In the genomic region with DNA sequence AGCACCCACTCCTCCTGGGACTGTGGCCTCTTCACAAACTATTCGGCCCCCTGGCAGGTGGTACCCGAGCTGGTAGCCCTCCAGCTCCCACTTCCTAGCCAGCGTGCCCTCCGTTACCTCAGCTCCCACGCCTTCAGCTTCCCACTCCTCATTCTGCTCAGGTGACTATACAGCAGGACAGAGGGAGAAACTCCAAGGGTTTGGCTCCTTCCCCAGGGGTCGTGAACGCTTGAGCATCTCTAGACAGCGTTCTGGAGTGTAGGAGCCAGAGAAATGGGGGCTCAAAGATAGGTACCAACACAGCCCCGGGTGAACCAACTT, we compare ENCODE assay signal across 27 mouse cellular contexts. TPM values are rescaled to one million over a fixed set of nuclear protein-coding genes. Genes with fewer than 3 reads are reported as not detected.
A peak's percentile ranks its signal among the peaks of the same experiment; 100 is the strongest.
DNase-seq lines count a peak whose midpoint lies in the region; ATAC-seq and TF ChIP-seq lines count a peak whose summit lies in the region.
"Had no signal": no experiment of that assay in that cellular context is flagged by ENCODE, and none has a peak within 500 bp of the region (broad histone marks: within the 10 kb centered on the region; RNA-seq: fewer than 3 reads in every experiment).

No protein-coding gene starts in this region.

- no peak for ATAC-seq in kidney, embryonic 15.5 days (replicated peaks; ENCODE audit: low FRiP score)
- no peak for ATAC-seq in liver, embryonic 16.5 days (ENCODE audit: low read depth)
- no peak for ATAC-seq in midbrain, embryonic 14.5 days (ENCODE audit: low FRiP score, low TSS enrichment)
- ATAC-seq: activated CD4-positive, CD25-positive, alpha-beta regulatory T cell, adult 4 months had no signal

- H3K4me3 ChIP-seq in kidney, embryonic 15.5 days (replicated peaks), result no peak overlapping the region
- H3K4me3 ChIP-seq in E14TG2a.4 (replicated peaks; ENCODE audit: low read length), result peak overlapping the region; percentile 53
- H3K4me3 ChIP-seq in bone marrow, adult 2 months (replicated peaks; ENCODE audit: control insufficient read depth, low read depth, low read length), result no peak overlapping the region
- no peak overlapping the region for H3K4me3 ChIP-seq in liver, embryonic 16.5 days (ENCODE audit: low read depth, low read length)
- no peak overlapping the region for H3K4me3 ChIP-seq in midbrain, embryonic 14.5 days (replicated peaks; ENCODE audit: low read depth, low read length)
- H3K4me3 ChIP-seq: heart, adult 2 months had no signal

- H3K9ac ChIP-seq in kidney, embryonic 15.5 days, result no peak overlapping the region
- H3K9ac ChIP-seq in liver, embryonic 16.5 days (ENCODE audit: low read depth, low read length), result peak overlapping the region; percentile 9; the same call in 1 of the 2 replicates
- H3K9ac ChIP-seq in midbrain, embryonic 14.5 days (replicated peaks; ENCODE audit: low read length), result no peak overlapping the region
- H3K9ac ChIP-seq: hindbrain, embryonic 14.5 days had no signal

- no peak for TF ChIP-seq POLR2A in bone marrow, adult 2 months (IDR thresholded peaks at IDR 0.05; ENCODE audit: borderline replicate concordance, control insufficient read depth, low read depth, low read length)

- peak overlapping the region; percentile 56; the same call in 1 of the 2 replicates for H3K4me2 ChIP-seq in kidney, embryonic 15.5 days
- H3K4me2 ChIP-seq in liver, embryonic 16.5 days (ENCODE audit: low read depth, low read length), result no peak overlapping the region
- no peak overlapping the region for H3K4me2 ChIP-seq in midbrain, embryonic 14.5 days (ENCODE audit: low read length)
- H3K4me2 ChIP-seq: hindbrain, embryonic 14.5 days had no signal

- 86% methylated on average over 9 of the region's 9 CpGs for WGBS in kidney, embryonic 15.5 days
- 89% methylated on average over 9 of the region's 9 CpGs for WGBS in bone marrow, adult 2 months
- 80% methylated on average over 9 of the region's 9 CpGs for WGBS in liver, embryonic 16.5 days (ENCODE audit: insufficient replicate concordance)
- WGBS in midbrain, embryonic 14.5 days, result 88% methylated on average over 9 of the region's 9 CpGs

- H3K27ac ChIP-seq in kidney, embryonic 15.5 days, result 0 out of 2 replicates have a peak overlapping the region, but pooled peaks have one; percentile 28
- H3K27ac ChIP-seq in bone marrow, adult 2 months (ENCODE audit: control insufficient read depth, insufficient read depth, low read depth, low read length, poor library complexity), result peak overlapping the region; percentile 12; the same call in 1 of the 2 replicates
- H3K27ac ChIP-seq in liver, embryonic 16.5 days (ENCODE audit: low read length), result peak overlapping the region; percentile 84
- no peak overlapping the region for H3K27ac ChIP-seq in midbrain, embryonic 14.5 days (replicated peaks; ENCODE audit: low read depth, low read length)
- H3K27ac ChIP-seq: heart, adult 2 months; hindbrain, embryonic 14.5 days; midbrain, embryonic 10.5 days had no signal

- no peak for DNase-seq in kidney, postnatal 36 days
- DNase-seq in midbrain, embryonic 14.5 days, result no peak
- DNase-seq in gastrocnemius, adult 18-20 months (ENCODE audit: low spot score), result no peak
- DNase-seq in layer of hippocampus, adult 9-10 months (ENCODE audit: low spot score), result no peak
- DNase-seq: adrenal gland, postnatal 14 days; cerebellum, adult 11-12 months; cerebellum, postnatal 25 days; embryo, embryonic 11 days; gastrocnemius, postnatal 10 days; heart, adult 2 months; kidney, adult 2 months; thymus, adult 18-20 months had no signal

- 0 out of 2 replicates have a peak, but pooled peaks cover 2% of the 10 kb centered on the region for H3K27me3 ChIP-seq in kidney, embryonic 15.5 days
- 0 out of 2 replicates have a peak, but pooled peaks cover 6% of the 10 kb centered on the region for H3K27me3 ChIP-seq in E14TG2a.4 (ENCODE audit: insufficient read depth, low read length)
- no peaks in the 10 kb centered on the region for H3K27me3 ChIP-seq in liver, embryonic 16.5 days (ENCODE audit: control insufficient read depth, insufficient read depth, low read depth, low read length)
- no peaks in the 10 kb centered on the region; the same call in 1 of the 2 replicates for H3K27me3 ChIP-seq in midbrain, embryonic 14.5 days (ENCODE audit: control insufficient read depth, insufficient read depth, low read length)

- H3K36me3 ChIP-seq in kidney, embryonic 15.5 days, result no peaks in the 10 kb centered on the region
- peaks cover 5% of the 10 kb centered on the region; the same call in 1 of the 2 replicates for H3K36me3 ChIP-seq in E14TG2a.4 (ENCODE audit: insufficient read depth, low read length)
- peaks cover 16% of the 10 kb centered on the region for H3K36me3 ChIP-seq in liver, embryonic 16.5 days (ENCODE audit: control insufficient read depth, insufficient read depth)
- H3K36me3 ChIP-seq in midbrain, embryonic 14.5 days (ENCODE audit: control insufficient read depth, insufficient read depth, low read length), result no peaks in the 10 kb centered on the region
- H3K36me3 ChIP-seq: midbrain, embryonic 10.5 days had no signal

- H3K9me3 ChIP-seq in kidney, embryonic 15.5 days (replicated peaks), result no peaks in the 10 kb centered on the region
- H3K9me3 ChIP-seq in E14TG2a.4 (ENCODE audit: low read length), result no peaks in the 10 kb centered on the region
- no peaks in the 10 kb centered on the region for H3K9me3 ChIP-seq in liver, embryonic 16.5 days (replicated peaks; ENCODE audit: control insufficient read depth, low read length)
- H3K9me3 ChIP-seq in midbrain, embryonic 14.5 days (ENCODE audit: control insufficient read depth, low read length), result no peaks in the 10 kb centered on the region
- H3K9me3 ChIP-seq: G1E; midbrain, embryonic 10.5 days had no signal

- no peak for TF ChIP-seq CTCF in E14TG2a.4 (conservative IDR thresholded peaks at IDR 0.05; ENCODE audit: low read length)
- no peak for TF ChIP-seq CTCF in bone marrow, adult 2 months (IDR thresholded peaks at IDR 0.05; ENCODE audit: control insufficient read depth, insufficient read depth, low read length)

- peaks cover 31% of the 10 kb centered on the region for H3K4me1 ChIP-seq in kidney, embryonic 15.5 days
- H3K4me1 ChIP-seq in E14TG2a.4 (replicated peaks; ENCODE audit: low read depth, low read length), result peaks cover 53% of the 10 kb centered on the region
- peaks cover 5% of the 10 kb centered on the region for H3K4me1 ChIP-seq in bone marrow, adult 2 months (ENCODE audit: control insufficient read depth, insufficient read depth, low read length)
- peaks cover 54% of the 10 kb centered on the region for H3K4me1 ChIP-seq in liver, embryonic 16.5 days (ENCODE audit: control insufficient read depth, low read depth, low read length)
- H3K4me1 ChIP-seq in midbrain, embryonic 14.5 days (ENCODE audit: control insufficient read depth, insufficient read depth, low read length), result 0 out of 2 replicates have a peak, but pooled peaks cover 4% of the 10 kb centered on the region

RNA-seq across cellular contexts. Expression of a gene that starts 6.1 kb away (rescaled TPM):
- 0.36 and 1.7 TPM in 2 replicates for polyA plus RNA-seq in kidney, embryonic 15.5 days (2015; fragmentation: Nextera tagmentation; extraction: Ambion mirVana)
- polyA plus RNA-seq in bone marrow, adult 2 months (2011; ENCODE audit: insufficient read depth, insufficient read length, low replicate concordance, missing spikeins), result 13.5 and 16.7 TPM in 2 replicates
- polyA plus RNA-seq in liver, embryonic 16.5 days (2015; fragmentation: Nextera tagmentation; extraction: Ambion mirVana), result 74.2 and 77.0 TPM in 2 replicates
- not detected in 2 replicates for polyA plus RNA-seq in midbrain, embryonic 14.5 days (2014; fragmentation: Nextera tagmentation; extraction: Ambion mirVana)
- total RNA-seq in gastrocnemius, adult 18-20 months (2021), result not detected
- total RNA-seq: gastrocnemius, postnatal 10 days; heart, adult 2 months; heart, postnatal 25 days; left cerebral cortex, postnatal 10 days had no signal
- polyA plus RNA-seq: embryonic facial prominence, embryonic 14.5 days; macrophage; urinary bladder, adult 2 months had no signal

RNA-seq across cellular contexts. Expression of a gene that starts 9.4 kb away (rescaled TPM):
- 36.2 and 37.5 TPM in 2 replicates for polyA plus RNA-seq in kidney, embryonic 15.5 days (2015; fragmentation: Nextera tagmentation; extraction: Ambion mirVana)
- 129 and 194 TPM in 2 replicates for polyA plus RNA-seq in bone marrow, adult 2 months (2011; ENCODE audit: insufficient read depth, insufficient read length, low replicate concordance, missing spikeins)
- polyA plus RNA-seq in liver, embryonic 16.5 days (2015; fragmentation: Nextera tagmentation; extraction: Ambion mirVana), result 45.6 and 46.2 TPM in 2 replicates
- polyA plus RNA-seq in midbrain, embryonic 14.5 days (2014; fragmentation: Nextera tagmentation; extraction: Ambion mirVana), result 2.4 and 3.6 TPM in 2 replicates
- total RNA-seq in gastrocnemius, adult 18-20 months (2021), result 1 to 10 TPM; 2.5 to 4.9 TPM

RNA-seq across cellular contexts. Expression of a gene that starts 9.5 kb away (rescaled TPM):
- 2.7 and 3.6 TPM in 2 replicates for polyA plus RNA-seq in kidney, embryonic 15.5 days (2015; fragmentation: Nextera tagmentation; extraction: Ambion mirVana)
- polyA plus RNA-seq in bone marrow, adult 2 months (2011; ENCODE audit: insufficient read depth, insufficient read length, low replicate concordance, missing spikeins), result 32.6 and 51.1 TPM in 2 replicates
- polyA plus RNA-seq in liver, embryonic 16.5 days (2015; fragmentation: Nextera tagmentation; extraction: Ambion mirVana), result 16.0 and 16.3 TPM in 2 replicates
- polyA plus RNA-seq in midbrain, embryonic 14.5 days (2014; fragmentation: Nextera tagmentation; extraction: Ambion mirVana), result 0.32 and 0.66 TPM in 2 replicates
- under 1 TPM; 0.64 to 0.78 TPM for total RNA-seq in gastrocnemius, adult 18-20 months (2021)

RNA-seq across cellular contexts. Expression of a gene that starts 18.1 kb away (rescaled TPM):
- polyA plus RNA-seq in kidney, embryonic 15.5 days (2015; fragmentation: Nextera tagmentation; extraction: Ambion mirVana), result 0.54 and 0.91 TPM in 2 replicates
- polyA plus RNA-seq in bone marrow, adult 2 months (2011; ENCODE audit: insufficient read depth, insufficient read length, low replicate concordance, missing spikeins), result 9.5 and 12.3 TPM in 2 replicates
- 0.38 and 0.64 TPM in 2 replicates for polyA plus RNA-seq in liver, embryonic 16.5 days (2015; fragmentation: Nextera tagmentation; extraction: Ambion mirVana)
- 0.47 and 1.4 TPM in 2 replicates for polyA plus RNA-seq in midbrain, embryonic 14.5 days (2014; fragmentation: Nextera tagmentation; extraction: Ambion mirVana)
- total RNA-seq in gastrocnemius, adult 18-20 months (2021), result under 1 TPM; 0.47 to 0.68 TPM
- polyA plus RNA-seq: large intestine, adult 2 months; neural tube, embryonic 11.5 days; urinary bladder, adult 2 months had no signal

RNA-seq across cellular contexts. Expression of a gene that starts 18.1 kb away (rescaled TPM):
- polyA plus RNA-seq in kidney, embryonic 15.5 days (2015; fragmentation: Nextera tagmentation; extraction: Ambion mirVana), result 78.0 and 80.5 TPM in 2 replicates
- polyA plus RNA-seq in bone marrow, adult 2 months (2011; ENCODE audit: insufficient read depth, insufficient read length, low replicate concordance, missing spikeins), result 56.0 and 120 TPM in 2 replicates
- 48.6 and 55.5 TPM in 2 replicates for polyA plus RNA-seq in liver, embryonic 16.5 days (2015; fragmentation: Nextera tagmentation; extraction: Ambion mirVana)
- 8.2 and 18.9 TPM in 2 replicates for polyA plus RNA-seq in midbrain, embryonic 14.5 days (2014; fragmentation: Nextera tagmentation; extraction: Ambion mirVana)
- total RNA-seq in gastrocnemius, adult 18-20 months (2021), result 100 to 1,000 TPM; 182 to 192 TPM
